Mouse (Mus musculus) retina, adult 2 months (tissue): Measurements from ENCODE around the gene Cbr1.
"Not testable (repeated sequence)": the region's sequence is repeated elsewhere in the genome, so short reads cannot be mapped to it uniquely, and the experiment has no call there.

ENCODE experiments used
- DNase-seq: peaks from one replicate; pipeline ENCODE4 v3.0.0-alpha.2; 2012; ENCODE audit warnings: low read depth, low spot score

Cbr1 gene

GRCm38 (mm10) chr16:93597551-93597950 is 8.1 kb upstream of the Cbr1 start:
- DNase-seq: no peak

- no peak for DNase-seq
These were observed 6.2 kb upstream of the Cbr1 start for GRCm38 (mm10) chr16:93599461-93599860.

GRCm38 (mm10) chr16:93603439-93604212 is 2.0 kb upstream of the Cbr1 start, which contains the start of gene Setd4:
Setd4 (minus strand) TSS chr16:93604063.
- peak; percentile 83 for DNase-seq

GRCm38 (mm10) chr16:93604481-93604969 is 1.1 kb upstream of the Cbr1 start:
- peak; percentile 38 for DNase-seq

GRCm38 (mm10) chr16:93606146-93606545 is 493 bp downstream of the Cbr1 start:
- DNase-seq: no peak

GRCm38 (mm10) chr16:93607669-93608101 is 2.0 kb downstream of the Cbr1 start:
- DNase-seq: peak; percentile 71

GRCm38 (mm10) chr16:93608731-93609130 is 3.1 kb downstream of the Cbr1 start:
- DNase-seq: no peak

- DNase-seq: no peak
These were observed 4.1 kb downstream of the Cbr1 start for GRCm38 (mm10) chr16:93609796-93610195.

GRCm38 (mm10) chr16:93610961-93611360 is 5.3 kb downstream of the Cbr1 start:
- DNase-seq: no peak

- DNase-seq: peak; percentile 26
These were observed 9.6 kb downstream of the Cbr1 start for GRCm38 (mm10) chr16:93615118-93615870.

- DNase-seq: not testable (repeated sequence)
These were observed 18.1 kb downstream of the Cbr1 start for GRCm38 (mm10) chr16:93623759-93624158.

GRCm38 (mm10) chr16:93624671-93625070 is 19.0 kb downstream of the Cbr1 start:
- no peak for DNase-seq

GRCm38 (mm10) chr16:93626745-93627144 is 21.1 kb downstream of the Cbr1 start:
- no peak for DNase-seq

- DNase-seq: no peak
These were observed 22.2 kb downstream of the Cbr1 start, which contains the start of gene Gm5678 for GRCm38 (mm10) chr16:93627761-93628400. Gm5678 (plus strand) TSS chr16:93628097.

GRCm38 (mm10) chr16:93644006-93644405 is 38.4 kb downstream of the Cbr1 start:
- DNase-seq: no peak

GRCm38 (mm10) chr16:93648441-93649183 is 43.0 kb downstream of the Cbr1 start:
- DNase-seq: no peak
